Mouse (Mus musculus) kidney, embryonic 14.5 days (tissue): ENCODE measurements around the gene Olfr548-ps1. TPM values are rescaled to one million over a fixed set of nuclear protein-coding genes. Genes with fewer than 3 reads are reported as not detected.

Experiments used
- ATAC-seq: fragments of 200-750 bp; cut with Nextera tagmentation; 2 replicates; pipeline ENCODE4 v1.8.0; 2017; ENCODE audit warnings: moderate number of reproducible peaks, mild to moderate bottlenecking, moderate TSS enrichment, moderate library complexity; ENCODE audit not compliant: low FRiP score, low TSS enrichment
- H3K27ac ChIP-seq: fragments of 300-500 bp; sonication (generic); 2 replicates; pipeline ENCODE4 v1.5.1; 2014; ENCODE audit warnings: low read depth, mild to moderate bottlenecking, low read length, moderate library complexity, mixed read lengths
- H3K27me3 ChIP-seq: fragments of 300-500 bp; sonication (generic); 2 replicates; pipeline ENCODE4 v1.6.1; 2014; ENCODE audit warnings: mild to moderate bottlenecking, low read length; ENCODE audit not compliant: control insufficient read depth, insufficient read depth
- H3K36me3 ChIP-seq: fragments of 300-500 bp; sonication (generic); 2 replicates; pipeline ENCODE4 v1.6.1; 2014; ENCODE audit warnings: low read length, mixed read lengths; ENCODE audit not compliant: control insufficient read depth, insufficient read depth
- H3K4me1 ChIP-seq: fragments of 300-500 bp; sonication (generic); 2 replicates; pipeline ENCODE4 v1.6.1; 2014; ENCODE audit warnings: low read length, mixed read lengths; ENCODE audit not compliant: control insufficient read depth, insufficient read depth
- H3K4me2 ChIP-seq: fragments of 300-500 bp; sonication (generic); replicated peaks from 2 replicates; pipeline ENCODE4 v1.6.1; 2014; ENCODE audit warnings: low read depth, mild to moderate bottlenecking, low read length
- H3K4me3 ChIP-seq: fragments of 300-500 bp; sonication (generic); 2 replicates; pipeline ENCODE4 v1.5.1; 2014; ENCODE audit warnings: mild to moderate bottlenecking, low read length
- H3K9ac ChIP-seq: fragments of 300-500 bp; sonication (generic); 2 replicates; pipeline ENCODE4 v1.6.1; 2014; ENCODE audit warnings: low read depth, mild to moderate bottlenecking, low read length, moderate library complexity
- H3K9me3 ChIP-seq: fragments of 300-500 bp; sonication (generic); 2 replicates; pipeline ENCODE4 v1.6.1; 2016; ENCODE audit warnings: low read length; ENCODE audit not compliant: control insufficient read depth
- WGBS: fragments of 180-500 bp; shearing (Covaris S2); extraction: QIAGEN DNeasy Blood & Tissue Kit; methylation state at CpG from one replicate; pipeline ENCODE4 v1.1.7; 2014; 5-methylcytosine and 5-hydroxymethylcytosine counted together
- polyA plus RNA-seq: library from polyadenylated mRNA; unstranded; fragments of >200 nt; fragmentation: Nextera tagmentation; extraction: Ambion mirVana; gene quantifications from 2 replicates; pipeline ENCODE4 v1.2.1, GENCODE M21; 2014

Olfr548-ps1 gene
- polyA plus RNA-seq, 1 experiment from 2014 or later: not detected

DNA sequence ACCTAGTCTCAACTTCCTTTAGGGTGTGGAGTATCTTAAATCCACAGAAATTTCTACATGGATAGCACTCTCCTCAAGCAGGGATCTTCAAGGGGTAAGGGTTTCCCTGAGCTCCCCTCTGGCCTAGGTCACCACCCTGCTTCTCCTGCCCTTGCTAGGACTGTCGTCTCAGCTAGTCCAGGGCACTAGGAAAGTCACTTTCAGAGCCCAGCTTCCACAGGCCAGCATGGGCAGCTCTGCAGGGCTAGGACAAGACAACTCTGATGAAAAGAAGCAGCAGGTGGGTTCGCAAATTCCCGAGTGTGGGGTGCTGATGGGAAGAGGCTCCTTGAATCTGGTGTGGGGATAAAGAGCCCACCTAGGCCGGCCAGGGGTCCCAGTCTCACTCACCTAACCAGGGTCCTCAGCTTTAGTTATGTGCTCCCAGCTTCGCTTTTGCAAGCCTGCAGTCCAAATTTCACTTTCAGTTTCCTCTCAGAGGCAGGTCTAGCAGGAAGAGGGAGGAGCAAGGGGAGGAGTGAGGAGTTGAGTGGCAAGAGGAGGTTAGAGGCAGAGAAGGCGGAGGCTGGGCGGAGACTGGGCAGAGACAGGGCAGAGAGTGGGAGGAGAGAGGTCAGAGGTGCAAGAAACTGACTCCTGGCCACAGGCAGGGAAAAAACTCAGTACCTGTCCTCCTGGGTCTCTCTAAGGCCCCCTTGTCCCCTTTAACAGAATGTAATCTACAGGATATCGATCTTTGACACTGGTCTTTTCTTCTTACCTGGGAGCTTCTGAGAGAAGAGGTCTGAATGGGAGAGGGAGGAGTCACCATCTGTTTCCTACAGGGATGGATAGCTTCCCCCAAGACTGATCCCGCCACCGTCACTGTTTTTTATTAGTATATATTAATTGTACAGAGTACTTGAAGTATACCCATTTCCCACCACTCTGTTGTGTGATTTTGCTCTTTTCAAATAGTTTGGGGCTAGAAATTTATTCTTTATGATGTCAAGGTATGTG, 24.6 kb downstream of the Olfr548-ps1 start, which contains the start of gene Trim21:
Gene Trim21, minus strand, starts transcription at position 488 of the 999 bp plus-strand sequence.
- Histone ChIP-seq H3K9ac (peak within 1 kb of the TSS; percentile 62), H3K4me3 (peak within 1 kb of the TSS; percentile 51), H3K4me1 (no peaks in the 10 kb centered on the region), H3K4me2 (peak within 1 kb of the TSS; percentile 59), H3K27me3 (no peaks in the 10 kb centered on the region), H3K36me3 (no peaks in the 10 kb centered on the region), H3K27ac (no peak within 1 kb of the TSS), H3K9me3 (no peaks in the 10 kb centered on the region)
- 14% methylated on average over 10 of the region's 10 CpGs for WGBS
- ATAC-seq: peak; percentile 99

DNA sequence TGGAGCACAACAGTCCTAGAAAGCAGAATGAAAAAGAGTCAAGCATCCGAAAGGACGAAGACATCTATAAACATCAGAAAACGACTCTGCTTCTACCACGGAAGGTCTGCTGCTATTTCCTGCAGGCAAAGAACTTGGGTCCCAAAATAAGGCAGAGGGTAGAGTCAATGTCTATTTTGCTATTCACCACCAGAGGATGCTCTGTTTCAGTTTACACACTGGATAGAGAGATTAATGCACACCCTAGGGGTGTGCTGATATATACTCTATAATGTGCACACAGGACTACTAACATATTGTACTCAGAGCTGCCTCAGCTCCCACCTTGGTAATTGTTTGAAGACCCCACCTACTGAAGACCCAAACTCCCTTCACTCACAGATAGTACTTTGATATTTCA, 25.5 kb downstream of the Olfr548-ps1 start:
- no peaks in the 10 kb centered on the region for H3K9me3 ChIP-seq
- H3K4me2 ChIP-seq: no peak overlapping the region
- no peaks in the 10 kb centered on the region for H3K4me1 ChIP-seq
- no peaks in the 10 kb centered on the region for H3K36me3 ChIP-seq
- no peak overlapping the region for H3K27ac ChIP-seq
- no peak overlapping the region for H3K4me3 ChIP-seq
- WGBS: 82% methylated on average over 4 of the region's 4 CpGs
- no peaks in the 10 kb centered on the region for H3K27me3 ChIP-seq
- ATAC-seq: no peak
- H3K9ac ChIP-seq: no peak overlapping the region

DNA sequence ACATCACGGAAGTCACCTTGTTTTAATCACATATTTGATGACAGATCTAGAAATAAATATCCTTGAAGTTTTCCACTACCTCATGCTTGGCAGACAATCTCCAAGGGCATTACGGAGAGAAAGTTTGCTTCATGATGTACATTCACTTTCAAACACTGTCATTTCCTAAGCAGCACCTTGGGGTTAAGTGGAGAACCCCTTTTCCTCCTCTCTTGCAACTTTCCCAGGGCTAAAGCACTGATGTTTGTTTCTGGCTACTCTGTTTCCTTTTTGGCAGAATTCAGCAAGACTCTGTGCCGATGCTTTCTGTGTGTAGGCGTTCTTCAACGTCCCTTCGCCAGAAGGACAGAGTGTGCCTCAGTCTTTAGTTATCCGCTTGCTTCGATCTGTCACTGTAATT, 30.4 kb downstream of the Olfr548-ps1 start, which contains the start of gene Olfr550:
Gene Olfr550, plus strand, starts transcription at position 301 of the 400 bp plus-strand sequence.
- Histone ChIP-seq H3K27ac (no peak within 1 kb of the TSS), H3K4me3 (no peak within 1 kb of the TSS), H3K9me3 (no peaks in the 10 kb centered on the region), H3K4me1 (no peaks in the 10 kb centered on the region), H3K27me3 (no peaks in the 10 kb centered on the region), H3K36me3 (no peaks in the 10 kb centered on the region), H3K4me2 (no peak within 1 kb of the TSS), H3K9ac (no peak within 1 kb of the TSS)
- ATAC-seq: no peak
- 93% methylated on average over 8 of the region's 8 CpGs for WGBS

DNA sequence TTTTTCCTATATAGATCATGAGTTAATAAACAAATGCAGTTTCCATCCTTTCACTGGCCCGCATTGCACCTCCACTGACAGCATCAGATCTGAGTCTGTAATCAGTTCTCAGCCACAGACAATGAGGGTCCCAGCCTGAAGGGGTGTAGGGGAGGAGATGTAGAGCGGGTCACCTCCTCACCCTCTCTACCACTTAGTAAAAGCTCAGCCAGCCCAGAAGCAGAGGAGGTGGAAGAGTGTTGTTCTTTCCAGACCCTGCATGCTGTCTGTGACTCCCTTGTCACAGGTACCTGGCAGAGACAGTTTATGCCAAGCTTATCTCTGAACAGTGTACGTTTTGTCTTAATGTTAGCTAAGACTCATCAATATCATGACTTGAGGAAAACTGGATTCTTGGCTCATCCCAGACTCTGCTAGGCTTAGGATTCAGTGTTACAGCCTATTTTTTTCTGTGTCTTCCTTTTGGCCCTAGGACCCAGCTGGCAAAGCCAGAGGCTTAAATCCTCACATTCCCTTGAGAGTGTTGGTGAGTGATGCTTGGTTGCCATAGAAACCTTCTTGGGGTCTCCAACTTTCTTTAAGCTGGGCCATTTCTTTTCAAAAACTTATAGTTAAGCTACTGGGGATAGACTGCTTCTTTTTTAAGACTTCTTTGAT, 32.6 kb downstream of the Olfr548-ps1 start:
- Histone ChIP-seq H3K4me2 (no peak overlapping the region), H3K9me3 (no peaks in the 10 kb centered on the region), H3K27me3 (no peaks in the 10 kb centered on the region), H3K36me3 (no peaks in the 10 kb centered on the region), H3K27ac (no peak overlapping the region), H3K4me3 (no peak overlapping the region), H3K9ac (no peak overlapping the region), H3K4me1 (no peaks in the 10 kb centered on the region)
- ATAC-seq: no peak
- 86% methylated on average over 3 of the region's 3 CpGs for WGBS

GRCm38 (mm10) chr7:102575998-102576397, 35.3 kb downstream of the Olfr548-ps1 start:
- Histone ChIP-seq H3K4me2 (no peak overlapping the region), H3K4me3 (no peak overlapping the region), H3K27ac (no peak overlapping the region), H3K9me3 (no peaks in the 10 kb centered on the region), H3K27me3 (no peaks in the 10 kb centered on the region), H3K36me3 (no peaks in the 10 kb centered on the region), H3K4me1 (no peaks in the 10 kb centered on the region), H3K9ac (no peak overlapping the region)
- 78% methylated on average over 6 of the region's 6 CpGs for WGBS
- no peak for ATAC-seq

DNA sequence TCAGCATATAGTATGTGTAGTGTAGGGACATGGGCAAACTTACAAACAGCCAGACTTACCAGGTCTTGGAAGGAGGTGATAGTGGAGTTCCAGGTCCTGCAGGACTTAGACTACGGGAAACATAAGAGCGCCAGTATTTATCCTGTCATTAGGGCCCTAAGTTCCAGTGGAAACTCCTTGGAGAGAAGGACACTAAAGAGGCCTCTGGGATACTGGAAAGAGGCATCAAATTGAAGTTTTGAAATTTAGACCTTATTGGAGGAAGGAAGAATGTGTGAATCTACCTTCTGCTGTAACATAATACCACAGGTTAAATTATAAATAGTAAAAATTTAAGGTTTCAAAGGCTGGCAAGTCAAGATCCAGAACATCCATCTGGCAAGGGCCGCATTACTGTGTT, 51.1 kb downstream of the Olfr548-ps1 start, which contains the start of gene Olfr551:
Gene Olfr551, minus strand, starts transcription at position 101 of the 400 bp plus-strand sequence.
- H3K4me3 ChIP-seq: no peak within 1 kb of the TSS
- H3K4me2 ChIP-seq: no peak within 1 kb of the TSS
- H3K27ac ChIP-seq: no peak within 1 kb of the TSS
- no peak within 1 kb of the TSS for H3K9ac ChIP-seq
- no peaks in the 10 kb centered on the region for H3K27me3 ChIP-seq
- whole genome bisulfite sequencing: 90% methylated on average over 3 of the region's 3 CpGs
- H3K9me3 ChIP-seq: no peaks in the 10 kb centered on the region
- ATAC-seq: no peak
- no peaks in the 10 kb centered on the region for H3K36me3 ChIP-seq
- no peaks in the 10 kb centered on the region for H3K4me1 ChIP-seq

Other genes with a start within 250 kb of the Olfr548-ps1 start
- 159 and 198 TPM in 2 replicates for gene Rrm1, start 99.2 kb upstream of the Olfr548-ps1 start, polyA plus RNA-seq
- gene Olfr543, start 59.2 kb upstream of the Olfr548-ps1 start, polyA plus RNA-seq: 0.63 and 0.80 TPM in 2 replicates
- gene Olfr544, start 52.6 kb upstream of the Olfr548-ps1 start, polyA plus RNA-seq: 0.10 TPM in 1 of 2 replicates, not detected in the other
- gene Olfr545, start 41.3 kb upstream of the Olfr548-ps1 start, polyA plus RNA-seq: not detected in 2 replicates
- not detected in 2 replicates for gene Olfr547, start 6.1 kb upstream of the Olfr548-ps1 start, polyA plus RNA-seq
- gene Olfr549, start 9.0 kb downstream of the Olfr548-ps1 start, polyA plus RNA-seq: not detected in 2 replicates
- 0.68 and 1.5 TPM in 2 replicates for gene Trim21, start 24.6 kb downstream of the Olfr548-ps1 start, polyA plus RNA-seq
- not detected in 2 replicates for gene Olfr550, start 30.5 kb downstream of the Olfr548-ps1 start, polyA plus RNA-seq
- gene Olfr551, start 51.0 kb downstream of the Olfr548-ps1 start, polyA plus RNA-seq: not detected in 2 replicates
- not detected in 2 replicates for gene Olfr552, start 56.9 kb downstream of the Olfr548-ps1 start, polyA plus RNA-seq
- not detected in 2 replicates for gene Olfr553, start 77.3 kb downstream of the Olfr548-ps1 start, polyA plus RNA-seq
- gene Olfr554, start 97.5 kb downstream of the Olfr548-ps1 start, polyA plus RNA-seq: not detected in 2 replicates
- gene Olfr555, start 117.9 kb downstream of the Olfr548-ps1 start, polyA plus RNA-seq: not detected in 2 replicates
- gene Olfr556, start 124.0 kb downstream of the Olfr548-ps1 start, polyA plus RNA-seq: not detected in 2 replicates
- gene Trim68, start 146.4 kb downstream of the Olfr548-ps1 start, polyA plus RNA-seq: 10.4 and 15.4 TPM in 2 replicates
- not detected in 2 replicates for gene Olfr557, start 155.0 kb downstream of the Olfr548-ps1 start, polyA plus RNA-seq
- 0.20 and 0.36 TPM in 2 replicates for gene Olfr558, start 161.3 kb downstream of the Olfr548-ps1 start, polyA plus RNA-seq
- gene Olfr33, start 178.2 kb downstream of the Olfr548-ps1 start, polyA plus RNA-seq: not detected in 2 replicates
- not detected in 2 replicates for gene Olfr559, start 186.6 kb downstream of the Olfr548-ps1 start, polyA plus RNA-seq
- not detected in 2 replicates for gene Olfr560, start 218.5 kb downstream of the Olfr548-ps1 start, polyA plus RNA-seq
- gene Olfr78, start 218.6 kb downstream of the Olfr548-ps1 start, polyA plus RNA-seq: 0.22 and 0.27 TPM in 2 replicates
- not detected in 2 replicates for gene Olfr561, start 230.3 kb downstream of the Olfr548-ps1 start, polyA plus RNA-seq